In genomic region chr8:86744313-86745220, GRCm38 (mm10) we compare ENCODE assay signal across 8 mouse cellular contexts. TPM values are rescaled to one million over a fixed set of nuclear protein-coding genes. Genes with fewer than 3 reads are reported as not detected.
DNase-seq lines count a peak whose midpoint lies in the region; ATAC-seq and TF ChIP-seq lines count a peak whose summit lies in the region.

No protein-coding gene starts in this region.

- 33% methylated on average over 18 of the region's 18 CpGs for WGBS in spleen, adult 2 months
- WGBS in embryonic facial prominence, embryonic 12.5 days: 4% methylated on average over 18 of the region's 18 CpGs
- 13% methylated on average over 18 of the region's 18 CpGs for WGBS in intestine, postnatal 0 days

- no peak for TF ChIP-seq POLR2A in spleen, adult 2 months (IDR thresholded peaks at IDR 0.05; ENCODE audit: low read depth, low read length)

- no peak for ATAC-seq in embryonic facial prominence, embryonic 12.5 days (ENCODE audit: insufficient number of reproducible peaks, insufficient read depth, low FRiP score, low TSS enrichment)
- ATAC-seq in intestine, postnatal 0 days: no peak

- no peaks in the 10 kb centered on the region; the same call in 1 of the 2 replicates for H3K27me3 ChIP-seq in spleen, adult 2 months (ENCODE audit: control insufficient read depth, insufficient read depth, low read length)
- H3K27me3 ChIP-seq in embryonic facial prominence, embryonic 12.5 days: no peaks in the 10 kb centered on the region
- no peaks in the 10 kb centered on the region for H3K27me3 ChIP-seq in intestine, postnatal 0 days (replicated peaks; ENCODE audit: control insufficient read depth, insufficient read depth, low read length)

- peaks cover 6% of the 10 kb centered on the region; the same call in 1 of the 2 replicates for H3K4me1 ChIP-seq in spleen, adult 2 months (ENCODE audit: control insufficient read depth, insufficient read depth, insufficient read length)
- H3K4me1 ChIP-seq in embryonic facial prominence, embryonic 12.5 days: peaks cover 13% of the 10 kb centered on the region
- peaks cover 10% of the 10 kb centered on the region; the same call in 1 of the 2 replicates for H3K4me1 ChIP-seq in intestine, postnatal 0 days (replicated peaks; ENCODE audit: control insufficient read depth, insufficient read depth, low read length)

- H3K36me3 ChIP-seq in spleen, adult 2 months (ENCODE audit: control insufficient read depth, insufficient read depth, low read length): no peaks in the 10 kb centered on the region
- no peaks in the 10 kb centered on the region for H3K36me3 ChIP-seq in embryonic facial prominence, embryonic 12.5 days
- H3K36me3 ChIP-seq in intestine, postnatal 0 days (ENCODE audit: control insufficient read depth, insufficient read depth): no peaks in the 10 kb centered on the region

- H3K27ac ChIP-seq in spleen, adult 2 months (ENCODE audit: insufficient read depth, low read length): peak overlapping the region; percentile 87
- peak overlapping the region; percentile 98 for H3K27ac ChIP-seq in embryonic facial prominence, embryonic 12.5 days
- H3K27ac ChIP-seq in intestine, postnatal 0 days (ENCODE audit: low read depth, low read length): peak overlapping the region; percentile 99

- TF ChIP-seq CTCF in spleen, adult 2 months (IDR thresholded peaks at IDR 0.05; ENCODE audit: extremely low read depth, insufficient read depth, insufficient read length, insufficient replicate concordance): no peak
- TF ChIP-seq CTCF in intestine, postnatal 0 days (IDR thresholded peaks at IDR 0.05; ENCODE audit: low read depth): no peak

- H3K4me2 ChIP-seq in embryonic facial prominence, embryonic 12.5 days (replicated peaks): peak overlapping the region; percentile 63
- H3K4me2 ChIP-seq in intestine, postnatal 0 days (replicated peaks; ENCODE audit: low read depth): peak overlapping the region; percentile 88

- peak overlapping the region; percentile 85 for H3K4me3 ChIP-seq in spleen, adult 2 months (ENCODE audit: extremely low read depth, insufficient read depth, insufficient read length)
- H3K4me3 ChIP-seq in embryonic facial prominence, embryonic 12.5 days: peak overlapping the region; percentile 90
- H3K4me3 ChIP-seq in intestine, postnatal 0 days (ENCODE audit: low read depth, low read length): peak overlapping the region; percentile 92

- no peaks in the 10 kb centered on the region for H3K9me3 ChIP-seq in embryonic facial prominence, embryonic 12.5 days
- no peaks in the 10 kb centered on the region for H3K9me3 ChIP-seq in intestine, postnatal 0 days (ENCODE audit: control insufficient read depth)

- DNase-seq in spleen, adult 2 months (ENCODE audit: low read depth in 1 of 2, low spot score in 2 of 2): no peak
- DNase-seq in spleen, postnatal 4 days (ENCODE audit: low spot score in 2 of 2): no peak
- peak; percentile 36 for DNase-seq in naive thymus-derived CD4-positive, alpha-beta T cell, adult 2 months (ENCODE audit: low read depth)
- no peak for DNase-seq in frontal cortex, postnatal 25 days (ENCODE audit: low spot score in 2 of 2)
- no peak for DNase-seq in urinary bladder, adult 2 months (ENCODE audit: low spot score)
- DNase-seq in layer of hippocampus, adult 11-12 months (ENCODE audit: low spot score): no peak

- H3K9ac ChIP-seq in embryonic facial prominence, embryonic 12.5 days: peak overlapping the region; percentile 99
- H3K9ac ChIP-seq in intestine, postnatal 0 days (ENCODE audit: low read depth, low read length): peak overlapping the region; percentile 99

RNA-seq across cellular contexts. Expression of gene Gm10638, which starts 0.9 kb away (rescaled TPM):
- 1.3 and 2.0 TPM in 2 replicates for polyA plus RNA-seq in spleen, adult 2 months (2012; rRNA removed)
- 8.8 TPM in 2 replicates for polyA plus RNA-seq in embryonic facial prominence, embryonic 12.5 days (2016; fragmentation: Nextera tagmentation; extraction: Ambion mirVana)
- polyA plus RNA-seq in intestine, postnatal 0 days (2015; fragmentation: Nextera tagmentation; extraction: Ambion mirVana): 3.5 and 4.3 TPM in 2 replicates
- polyA plus RNA-seq in urinary bladder, adult 2 months (2012; rRNA removed): 3.0 and 3.8 TPM in 2 replicates

RNA-seq across cellular contexts. Expression of gene Siah1a, which starts 1.2 kb away (rescaled TPM):
- polyA plus RNA-seq in spleen, adult 2 months (2012; rRNA removed): 11.5 and 13.3 TPM in 2 replicates
- polyA plus RNA-seq in embryonic facial prominence, embryonic 12.5 days (2016; fragmentation: Nextera tagmentation; extraction: Ambion mirVana): 74.1 and 74.5 TPM in 2 replicates
- polyA plus RNA-seq in intestine, postnatal 0 days (2015; fragmentation: Nextera tagmentation; extraction: Ambion mirVana): 26.3 and 26.5 TPM in 2 replicates
- polyA plus RNA-seq in urinary bladder, adult 2 months (2012; rRNA removed): 28.9 and 30.7 TPM in 2 replicates
